In genomic region chr2:101665058-101665702, GRCm38 (mm10) we compare ENCODE assay signal across 8 mouse cellular contexts. TPM values are rescaled to one million over a fixed set of nuclear protein-coding genes. Genes with fewer than 3 reads are reported as not detected.
DNase-seq lines count a peak whose midpoint lies in the region; ATAC-seq and TF ChIP-seq lines count a peak whose summit lies in the region.

No protein-coding gene starts in this region.

- H3K79me3 ChIP-seq in C2C12 (ENCODE audit: low read depth), result no peaks in the 10 kb centered on the region

- DNase-seq in adrenal gland, postnatal 36 days, result peak; percentile 74 to 79
- peak; percentile 85 for DNase-seq in heart, embryonic 10.5 days (ENCODE audit: low spot score)
- DNase-seq in splenic B cell, adult 2 months (ENCODE audit: low read depth, low spot score), result peak; percentile 78

- H3K79me2 ChIP-seq in C2C12 (ENCODE audit: control insufficient read depth, insufficient read depth) (no peaks in the 10 kb centered on the region), myocyte (ENCODE audit: control insufficient read depth, insufficient read depth) (no peaks in the 10 kb centered on the region)

- TF ChIP-seq POLR2A in myocyte (IDR thresholded peaks at IDR 0.05; ENCODE audit: insufficient read length, low read depth), result no peak

- no peak overlapping the region for H3K4me2 ChIP-seq in embryonic facial prominence, embryonic 15.5 days (replicated peaks)
- no peak overlapping the region for H3K4me2 ChIP-seq in kidney, embryonic 15.5 days
- no peak overlapping the region for H3K4me2 ChIP-seq in limb, embryonic 15.5 days
- H3K4me2 ChIP-seq in myocyte (ENCODE audit: low read depth), result no peak overlapping the region

- peak; percentile 77 for TF ChIP-seq CTCF in C2C12 (IDR thresholded peaks at IDR 0.05; ENCODE audit: control insufficient read depth, insufficient read depth, insufficient read length)

- H3ac ChIP-seq in C2C12 (ENCODE audit: control insufficient read depth, insufficient read length, low read depth), result no peak overlapping the region
- no peak overlapping the region for H3ac ChIP-seq in myocyte (ENCODE audit: control insufficient read depth, insufficient read length)

- 0 out of 2 replicates have a peak, but pooled peaks cover 3% of the 10 kb centered on the region for H3K4me1 ChIP-seq in embryonic facial prominence, embryonic 15.5 days
- no peaks in the 10 kb centered on the region for H3K4me1 ChIP-seq in heart, embryonic 10.5 days
- H3K4me1 ChIP-seq in kidney, embryonic 15.5 days, result peaks cover 3% of the 10 kb centered on the region; the same call in 1 of the 2 replicates
- no peaks in the 10 kb centered on the region for H3K4me1 ChIP-seq in limb, embryonic 15.5 days

- peak; percentile 73; the same call in 1 of the 2 replicates for ATAC-seq in embryonic facial prominence, embryonic 15.5 days (ENCODE audit: insufficient number of reproducible peaks, low FRiP score, low TSS enrichment, low read depth)
- ATAC-seq in kidney, embryonic 15.5 days (replicated peaks; ENCODE audit: low FRiP score), result peak; percentile 73
- ATAC-seq in limb, embryonic 15.5 days (ENCODE audit: insufficient number of reproducible peaks, low FRiP score, low TSS enrichment, low read depth), result peak; percentile 63; the same call in 1 of the 2 replicates

- H3K27me3 ChIP-seq in C2C12 (ENCODE audit: control insufficient read depth, insufficient read depth, insufficient read length) (peaks cover 8% of the 10 kb centered on the region), myocyte (ENCODE audit: control insufficient read depth, insufficient read depth, insufficient read length) (peaks cover 18% of the 10 kb centered on the region)
- no peaks in the 10 kb centered on the region for H3K27me3 ChIP-seq in embryonic facial prominence, embryonic 15.5 days
- H3K27me3 ChIP-seq in heart, embryonic 10.5 days (ENCODE audit: insufficient read depth, poor library complexity, severe bottlenecking), result no peaks in the 10 kb centered on the region
- 0 out of 2 replicates have a peak, but pooled peaks cover 3% of the 10 kb centered on the region for H3K27me3 ChIP-seq in kidney, embryonic 15.5 days
- H3K27me3 ChIP-seq in limb, embryonic 15.5 days, result 0 out of 2 replicates have a peak, but pooled peaks cover 4% of the 10 kb centered on the region
- no peaks in the 10 kb centered on the region for H3K27me3 ChIP-seq in splenic B cell, adult 2 months (ENCODE audit: control insufficient read depth, insufficient read depth, low read length, poor library complexity, severe bottlenecking)

- H3K27ac ChIP-seq in embryonic facial prominence, embryonic 15.5 days (replicated peaks), result no peak overlapping the region
- H3K27ac ChIP-seq in heart, embryonic 10.5 days, result no peak overlapping the region
- H3K27ac ChIP-seq in kidney, embryonic 15.5 days, result no peak overlapping the region
- H3K27ac ChIP-seq in limb, embryonic 15.5 days, result no peak overlapping the region

- no peak overlapping the region for H3K4me3 ChIP-seq in C2C12 (ENCODE audit: insufficient read depth, poor library complexity, severe bottlenecking)
- no peak overlapping the region for H3K4me3 ChIP-seq in embryonic facial prominence, embryonic 15.5 days (replicated peaks)
- no peak overlapping the region for H3K4me3 ChIP-seq in heart, embryonic 10.5 days
- no peak overlapping the region for H3K4me3 ChIP-seq in kidney, embryonic 15.5 days (replicated peaks)
- H3K4me3 ChIP-seq in limb, embryonic 15.5 days, result no peak overlapping the region
- H3K4me3 ChIP-seq in myocyte, result no peak overlapping the region

- H3K9me3 ChIP-seq in embryonic facial prominence, embryonic 15.5 days (replicated peaks), result no peaks in the 10 kb centered on the region
- H3K9me3 ChIP-seq in heart, embryonic 10.5 days, result no peaks in the 10 kb centered on the region
- H3K9me3 ChIP-seq in kidney, embryonic 15.5 days (replicated peaks), result no peaks in the 10 kb centered on the region
- H3K9me3 ChIP-seq in limb, embryonic 15.5 days, result no peaks in the 10 kb centered on the region

- H3K36me3 ChIP-seq in C2C12 (ENCODE audit: control insufficient read depth, insufficient read depth), result no peaks in the 10 kb centered on the region
- H3K36me3 ChIP-seq in embryonic facial prominence, embryonic 15.5 days, result no peaks in the 10 kb centered on the region
- no peaks in the 10 kb centered on the region for H3K36me3 ChIP-seq in heart, embryonic 10.5 days
- H3K36me3 ChIP-seq in kidney, embryonic 15.5 days, result no peaks in the 10 kb centered on the region
- no peaks in the 10 kb centered on the region for H3K36me3 ChIP-seq in limb, embryonic 15.5 days
- H3K36me3 ChIP-seq in myocyte (ENCODE audit: control insufficient read depth, insufficient read depth), result no peaks in the 10 kb centered on the region
- no peaks in the 10 kb centered on the region for H3K36me3 ChIP-seq in splenic B cell, adult 2 months (ENCODE audit: control insufficient read depth, insufficient read depth, low read length, poor library complexity, severe bottlenecking)

- WGBS in embryonic facial prominence, embryonic 15.5 days, result 20% methylated on average over 9 of the region's 9 CpGs
- 21% methylated on average over 9 of the region's 9 CpGs for WGBS in heart, embryonic 10.5 days
- WGBS in kidney, embryonic 15.5 days, result 21% methylated on average over 9 of the region's 9 CpGs
- 23% methylated on average over 9 of the region's 9 CpGs for WGBS in limb, embryonic 15.5 days

- no peak overlapping the region for H3K9ac ChIP-seq in embryonic facial prominence, embryonic 15.5 days
- H3K9ac ChIP-seq in kidney, embryonic 15.5 days, result no peak overlapping the region
- no peak overlapping the region for H3K9ac ChIP-seq in limb, embryonic 15.5 days

TF ChIP-seq in C2C12, 6 proteins besides CTCF, POLR2A, EP300 and RAD21:
- TF ChIP-seq FOSL1 (IDR thresholded peaks at IDR 0.05; ENCODE audit: insufficient read depth, low read length, poor library complexity, severe bottlenecking) (no peak), CEBPB (IDR thresholded peaks at IDR 0.05; ENCODE audit: low read depth) (no peak), USF1 (IDR thresholded peaks at IDR 0.05; ENCODE audit: low read depth) (peak; percentile 31), MYOG (IDR thresholded peaks at IDR 0.05; ENCODE audit: control insufficient read depth, extremely low read depth, insufficient read length) (no peak), MYOD1 (IDR thresholded peaks at IDR 0.05; ENCODE audit: control insufficient read depth, insufficient read length, low read depth) (peak; percentile 34), MAX (IDR thresholded peaks at IDR 0.05) (peak; percentile 55)
TF ChIP-seq in C2C12: peak in this region for 3.

TF ChIP-seq in myocyte, 11 proteins besides CTCF, POLR2A, EP300 and RAD21 (continues in another document):
- TF ChIP-seq SRF (IDR thresholded peaks at IDR 0.05; ENCODE audit: control insufficient read depth, insufficient read length, low read depth) (no peak), MYOG (IDR thresholded peaks at IDR 0.05; ENCODE audit: control insufficient read depth in 1 of 3, insufficient read depth in 1 of 3, insufficient read length in 2 of 3, low read depth in 2 of 3) (peak; percentile 27 to 77 (median 73)), TCF3 (IDR thresholded peaks at IDR 0.05; ENCODE audit: insufficient read length, low read depth) (peak; percentile 47), USF1 (IDR thresholded peaks at IDR 0.05; ENCODE audit: low read depth) (peak; percentile 38), CEBPB (IDR thresholded peaks at IDR 0.05; ENCODE audit: insufficient read depth, poor library complexity, severe bottlenecking) (no peak), TCF12 (IDR thresholded peaks at IDR 0.05; ENCODE audit: insufficient read depth, poor library complexity, severe bottlenecking) (peak; percentile 41), MAX (IDR thresholded peaks at IDR 0.05; ENCODE audit: low read depth) (no peak), POLR2AphosphoS2 (IDR thresholded peaks at IDR 0.05; ENCODE audit: insufficient read length, low read depth) (no peak)

RNA-seq across cellular contexts. Expression of gene Traf6, which starts 13.0 kb away (rescaled TPM):
- polyA plus RNA-seq in C2C12 (2012; fragmentation: generic; extraction: Trizol), result 3.8 TPM
- 10 to 100 TPM; 19.2 to 20.6 TPM for total RNA-seq in adrenal gland, postnatal 36 days (2021)
- polyA plus RNA-seq in embryonic facial prominence, embryonic 15.5 days (2015; fragmentation: Nextera tagmentation; extraction: Ambion mirVana), result 9.2 and 10.3 TPM in 2 replicates
- 8.9 and 9.0 TPM in 2 replicates for polyA plus RNA-seq in heart, embryonic 10.5 days (2016; fragmentation: Nextera tagmentation; extraction: Ambion mirVana)
- polyA plus RNA-seq in kidney, embryonic 15.5 days (2015; fragmentation: Nextera tagmentation; extraction: Ambion mirVana), result 10.8 and 11.0 TPM in 2 replicates
- 10.3 and 10.5 TPM in 2 replicates for polyA plus RNA-seq in limb, embryonic 15.5 days (2015; fragmentation: Nextera tagmentation; extraction: Ambion mirVana)
- 5.4 TPM for polyA plus RNA-seq in myocyte (2012; fragmentation: generic; extraction: Trizol)

RNA-seq across cellular contexts. Expression of gene B230118H07Rik, which starts 15.8 kb away (rescaled TPM):
- polyA plus RNA-seq in C2C12 (2012; fragmentation: generic; extraction: Trizol), result 13.6 TPM
- 10 to 100 TPM; 19.7 to 34.6 TPM for total RNA-seq in adrenal gland, postnatal 36 days (2021)
- polyA plus RNA-seq in embryonic facial prominence, embryonic 15.5 days (2015; fragmentation: Nextera tagmentation; extraction: Ambion mirVana), result 55.0 and 57.2 TPM in 2 replicates
- polyA plus RNA-seq in heart, embryonic 10.5 days (2016; fragmentation: Nextera tagmentation; extraction: Ambion mirVana), result 50.9 and 54.3 TPM in 2 replicates
- polyA plus RNA-seq in kidney, embryonic 15.5 days (2015; fragmentation: Nextera tagmentation; extraction: Ambion mirVana), result 58.6 and 58.7 TPM in 2 replicates
- 45.6 and 49.7 TPM in 2 replicates for polyA plus RNA-seq in limb, embryonic 15.5 days (2015; fragmentation: Nextera tagmentation; extraction: Ambion mirVana)
- 18.1 TPM for polyA plus RNA-seq in myocyte (2012; fragmentation: generic; extraction: Trizol)

RNA-seq across cellular contexts. Expression of gene Rag1, which starts 15.9 kb away (rescaled TPM):
- polyA plus RNA-seq in C2C12 (2012; fragmentation: generic; extraction: Trizol), result not detected
- total RNA-seq in adrenal gland, postnatal 36 days (2021), result not detected
- 0.07 and 0.11 TPM in 2 replicates for polyA plus RNA-seq in embryonic facial prominence, embryonic 15.5 days (2015; fragmentation: Nextera tagmentation; extraction: Ambion mirVana)
- polyA plus RNA-seq in heart, embryonic 10.5 days (2016; fragmentation: Nextera tagmentation; extraction: Ambion mirVana), result not detected in 2 replicates
- 0.05 and 0.06 TPM in 2 replicates for polyA plus RNA-seq in kidney, embryonic 15.5 days (2015; fragmentation: Nextera tagmentation; extraction: Ambion mirVana)
- 0.05 TPM in 2 replicates for polyA plus RNA-seq in limb, embryonic 15.5 days (2015; fragmentation: Nextera tagmentation; extraction: Ambion mirVana)
- polyA plus RNA-seq in myocyte (2012; fragmentation: generic; extraction: Trizol), result not detected

RNA-seq across cellular contexts. Expression of gene Rag2, which starts 40.7 kb away (rescaled TPM):
- polyA plus RNA-seq in C2C12 (2012; fragmentation: generic; extraction: Trizol) (not detected), myocyte (2012; fragmentation: generic; extraction: Trizol) (not detected)
- total RNA-seq in adrenal gland, postnatal 36 days (2021), result not detected
- 0.11 TPM in 1 of 2 replicates, not detected in the other for polyA plus RNA-seq in embryonic facial prominence, embryonic 15.5 days (2015; fragmentation: Nextera tagmentation; extraction: Ambion mirVana)
- not detected in 2 replicates for polyA plus RNA-seq in heart, embryonic 10.5 days (2016; fragmentation: Nextera tagmentation; extraction: Ambion mirVana)
- polyA plus RNA-seq in kidney, embryonic 15.5 days (2015; fragmentation: Nextera tagmentation; extraction: Ambion mirVana), result 0.10 TPM in 1 of 2 replicates, not detected in the other
- polyA plus RNA-seq in limb, embryonic 15.5 days (2015; fragmentation: Nextera tagmentation; extraction: Ambion mirVana), result not detected in 2 replicates
